Mouse (Mus musculus) adipocyte (in vitro differentiated cells): ENCODE measurements around the gene Gadd45gip1.

Source experiments
- DNase-seq: peaks from one replicate; pipeline ENCODE4 v3.0.0-alpha.2; 2016; ENCODE audit warnings: low spot score

The Gadd45gip1 gene

DNA sequence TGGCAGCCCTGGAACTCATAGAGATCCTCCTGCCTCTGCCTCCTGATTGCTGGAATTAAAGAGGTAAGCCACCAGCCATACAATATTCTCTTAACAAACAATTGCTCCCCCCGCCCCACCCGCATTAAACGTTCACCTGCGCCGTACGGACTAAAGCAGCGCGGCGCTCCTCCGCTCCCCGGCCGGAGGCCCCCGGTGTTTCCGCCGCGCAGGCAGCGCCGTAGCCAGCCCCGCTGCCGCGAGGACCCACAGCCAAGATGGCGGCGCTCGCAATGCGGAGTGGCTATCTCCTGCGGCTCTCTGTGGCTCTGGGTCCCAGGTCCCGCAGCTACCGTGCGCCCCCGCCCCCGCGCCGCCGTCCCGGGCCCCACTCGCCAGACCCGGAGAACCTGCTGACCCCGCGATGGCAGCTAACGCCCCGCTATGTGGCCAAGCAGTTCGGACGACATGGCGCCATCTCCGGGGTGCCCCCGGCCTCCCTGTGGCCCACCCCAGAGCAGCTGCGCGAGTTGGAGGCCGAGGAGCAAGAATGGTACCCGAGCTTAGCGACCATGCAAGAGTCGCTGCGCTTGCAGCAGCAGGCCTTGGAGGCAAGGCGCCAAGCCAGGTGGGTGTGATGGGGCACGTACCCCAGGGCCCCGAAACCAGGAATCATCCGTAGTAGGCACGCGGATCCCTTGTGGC lies 854 bp downstream of the Gadd45gip1 start:
- DNase-seq, result peak; percentile 78

DNA sequence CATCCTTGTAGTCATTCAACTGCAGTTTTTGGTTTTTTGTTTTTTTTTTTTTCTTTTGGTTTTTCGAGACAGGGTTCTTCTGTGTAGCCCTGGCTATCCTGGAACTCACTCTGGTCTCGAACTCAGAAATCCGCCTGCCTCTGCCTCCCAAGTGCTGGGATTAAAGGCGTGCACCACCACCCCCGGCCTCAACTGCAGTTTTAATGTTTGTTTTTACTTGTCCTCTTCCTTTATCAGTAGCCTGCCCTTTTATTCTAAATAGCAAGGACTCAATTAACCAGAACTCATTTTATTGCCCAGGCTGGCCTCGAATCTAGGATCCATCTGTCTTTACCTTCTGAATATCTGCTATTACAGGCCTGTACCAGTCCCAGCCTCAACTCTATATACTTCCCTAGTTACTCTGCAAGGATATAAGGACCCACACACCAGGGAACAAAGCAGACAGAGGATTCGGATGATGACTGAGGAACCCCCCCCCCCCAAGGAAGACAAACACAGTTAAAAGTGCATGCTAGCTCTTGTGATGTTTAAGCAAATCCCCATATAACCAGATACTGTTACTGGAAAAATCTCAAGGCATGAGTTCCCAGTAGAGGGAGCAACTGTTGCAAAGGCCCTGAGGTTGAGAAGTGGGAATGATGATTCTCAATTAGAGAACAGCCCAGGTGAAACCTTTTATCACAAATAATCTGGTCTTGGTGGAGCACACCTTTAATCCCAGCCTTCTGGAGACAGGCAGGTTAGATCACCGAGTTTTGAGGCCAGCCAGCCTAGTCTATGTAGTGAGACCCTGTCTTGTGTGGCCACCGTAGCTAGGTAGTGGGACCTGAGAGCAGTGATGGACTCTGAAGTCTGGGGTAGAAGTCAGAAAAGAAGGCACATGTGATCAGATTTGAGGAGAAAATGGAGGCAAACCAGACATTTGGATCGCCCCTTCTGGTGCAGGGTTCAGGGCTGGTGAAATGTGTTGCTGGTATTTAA lies 1.7 kb downstream of the Gadd45gip1 start:
- no peak for DNase-seq

DNA sequence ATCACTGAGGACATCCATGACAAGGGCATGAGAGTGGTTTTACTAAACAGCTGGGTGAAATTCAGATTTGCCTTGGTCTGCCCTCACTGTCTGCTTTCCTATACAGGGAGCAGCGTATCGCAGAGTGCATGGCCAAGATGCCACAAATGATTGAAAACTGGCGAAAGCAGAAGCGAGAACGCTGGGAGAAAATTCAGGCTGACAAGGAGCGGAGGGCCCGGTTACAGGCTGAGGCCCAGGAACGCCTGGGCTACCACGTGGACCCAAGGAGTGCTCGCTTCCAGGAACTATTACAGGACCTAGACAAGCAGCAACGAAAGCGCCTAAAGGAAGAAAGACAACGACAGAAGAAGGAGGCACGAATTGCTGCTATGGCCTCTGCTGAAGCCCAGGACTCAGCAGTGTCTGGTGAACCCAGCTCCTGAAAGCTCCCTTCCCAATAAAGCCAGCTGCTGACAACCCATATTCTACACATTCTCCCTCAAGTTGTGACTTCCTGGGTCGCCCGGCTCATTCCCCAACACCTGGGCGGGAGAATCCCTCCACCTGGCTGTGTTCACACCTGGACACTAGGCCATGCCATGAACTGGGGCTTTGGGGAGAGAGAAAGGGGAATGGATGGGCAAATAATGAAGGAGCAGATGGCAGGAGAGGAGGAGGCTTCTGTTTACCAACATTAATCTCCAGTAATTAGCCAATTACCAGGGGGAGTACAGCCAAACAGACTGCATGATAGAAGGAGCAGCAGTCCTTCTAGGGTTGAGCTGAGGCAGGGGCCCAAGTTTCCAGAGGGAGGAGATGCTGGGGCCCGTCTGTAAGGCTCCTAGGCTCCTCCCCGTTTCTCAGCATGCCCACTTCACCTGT lies 2.9 kb downstream of the Gadd45gip1 start:
- no peak for DNase-seq

DNA sequence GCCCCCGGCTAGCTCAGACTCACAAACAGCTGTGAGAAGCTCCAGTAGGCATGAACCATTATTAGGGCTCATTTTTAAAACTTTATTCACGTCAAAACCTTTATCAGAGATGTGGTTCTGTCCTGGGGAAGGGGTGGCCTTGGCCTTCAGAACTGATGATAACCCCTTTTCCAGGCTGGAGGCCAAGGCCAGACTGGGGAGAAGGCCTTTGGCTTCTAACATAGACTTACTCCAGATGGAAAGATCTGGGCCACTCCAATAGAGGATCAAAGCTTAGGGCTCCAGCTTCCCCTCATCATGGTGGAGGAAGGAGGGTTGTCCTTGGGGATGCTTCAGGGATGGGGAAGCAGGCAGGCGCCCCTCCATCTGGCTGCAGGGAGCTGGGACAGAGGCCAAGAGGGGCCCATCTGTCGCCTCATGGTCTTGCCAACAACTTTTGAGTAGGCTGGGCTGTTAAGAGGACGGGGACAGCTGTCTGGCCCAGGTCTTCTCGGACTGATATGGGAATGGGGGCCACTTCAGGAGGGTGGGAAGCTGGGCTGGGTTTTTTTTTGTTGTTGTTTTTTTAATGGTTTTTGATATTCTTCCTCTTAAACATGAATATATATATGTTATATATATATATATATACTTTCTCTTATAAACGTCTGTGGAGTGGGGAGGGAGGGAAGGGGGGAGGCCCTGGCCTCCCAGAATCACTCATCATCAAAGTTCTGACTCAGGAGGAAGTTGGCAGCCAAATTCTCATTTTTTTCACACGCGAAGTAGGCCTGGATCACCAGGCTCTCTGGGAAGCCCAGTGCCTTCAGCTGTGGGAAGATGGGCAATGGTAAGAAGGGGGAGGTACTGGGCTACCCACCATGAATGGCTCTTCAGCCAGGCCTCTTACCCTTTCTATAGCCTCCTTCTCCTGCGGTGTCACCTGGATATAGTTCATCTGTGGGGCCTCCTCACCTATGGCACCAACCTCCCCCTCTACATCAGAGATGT lies 3.8 kb downstream of the Gadd45gip1 start:
- DNase-seq, result no peak

DNA sequence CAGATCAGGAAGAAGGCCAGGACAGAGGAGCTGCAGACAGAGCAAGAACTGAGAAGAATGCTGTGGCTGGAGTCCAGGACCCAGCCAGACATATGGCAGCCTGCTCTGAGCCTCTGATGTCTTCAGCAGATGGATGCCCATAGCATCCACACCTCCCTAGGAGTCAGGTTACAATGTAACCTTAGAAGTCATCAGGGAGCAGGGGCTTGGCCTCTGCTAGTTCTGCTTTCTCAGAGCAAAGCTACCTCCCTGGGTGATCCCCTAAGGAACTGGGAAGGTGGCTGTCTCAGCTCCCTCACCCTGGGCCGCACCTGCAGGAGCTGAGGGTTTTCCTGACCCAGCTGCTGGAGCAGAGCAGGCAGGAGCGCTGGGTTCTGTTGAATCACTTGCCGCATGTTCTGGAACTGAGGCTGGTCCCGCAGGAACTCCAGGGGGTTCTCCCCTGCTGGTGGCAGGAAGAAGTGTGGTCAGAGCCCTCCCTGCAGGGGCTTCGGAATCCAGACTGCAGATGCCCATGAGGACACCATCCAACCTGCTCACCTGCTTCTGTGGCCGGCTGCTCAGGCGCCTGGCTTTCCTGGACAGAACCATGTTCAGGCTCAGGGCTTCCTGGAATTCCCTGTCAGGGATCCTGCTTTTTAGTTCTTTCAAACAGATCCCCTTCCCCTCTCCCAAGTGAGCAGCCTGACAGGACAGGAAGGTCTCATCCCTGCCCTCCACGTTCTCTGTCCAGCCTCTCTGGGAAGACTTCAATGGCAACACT lies 6.0 kb downstream of the Gadd45gip1 start:
- no peak for DNase-seq

DNA sequence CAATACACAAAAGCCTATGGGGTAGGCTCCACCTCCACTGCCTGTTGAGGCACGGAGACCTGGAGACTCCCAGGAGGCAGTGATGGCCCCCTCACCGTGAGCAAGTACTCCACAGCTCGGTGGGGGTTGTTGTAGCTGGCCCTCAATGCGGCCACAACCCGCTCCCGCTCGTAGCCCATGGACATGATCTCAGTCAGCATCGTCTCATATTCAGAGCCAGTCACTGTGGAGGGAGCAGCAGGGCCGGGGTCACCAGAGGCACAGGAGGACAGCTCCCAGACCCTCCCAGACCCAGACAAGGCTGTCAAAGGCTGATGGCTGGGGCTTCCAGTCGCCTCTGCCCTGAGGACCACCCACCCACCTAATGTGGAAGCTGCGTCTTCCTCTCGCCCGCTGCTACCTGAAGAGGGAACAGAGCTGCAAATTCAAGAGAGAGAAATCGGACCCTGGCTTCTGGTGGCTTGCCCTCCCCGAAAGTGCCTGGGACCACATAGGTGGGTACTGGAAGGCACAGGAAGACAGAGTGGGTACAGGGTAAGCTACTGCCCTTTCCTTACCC lies 6.7 kb downstream of the Gadd45gip1 start:
- DNase-seq, result no peak

DNA sequence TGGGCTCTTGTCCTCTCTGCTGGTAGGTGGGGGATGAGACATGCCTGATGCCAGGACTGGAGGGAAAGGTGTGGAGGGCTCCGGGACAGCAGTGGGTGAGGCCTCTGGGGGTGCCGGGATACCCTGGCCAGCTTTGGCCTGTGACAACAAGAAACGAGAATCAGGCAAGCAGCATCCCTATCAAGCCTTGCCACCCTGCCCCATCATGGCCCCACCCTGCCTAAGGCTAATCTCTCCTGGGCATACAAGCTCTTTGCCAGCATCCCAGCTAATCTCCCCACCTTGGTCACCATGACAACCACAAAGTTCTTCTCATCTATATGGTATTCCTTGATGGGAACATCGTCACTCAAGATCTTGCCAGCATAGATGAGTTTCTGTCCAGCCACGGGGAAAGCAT lies 7.2 kb downstream of the Gadd45gip1 start:
- no peak for DNase-seq

DNA sequence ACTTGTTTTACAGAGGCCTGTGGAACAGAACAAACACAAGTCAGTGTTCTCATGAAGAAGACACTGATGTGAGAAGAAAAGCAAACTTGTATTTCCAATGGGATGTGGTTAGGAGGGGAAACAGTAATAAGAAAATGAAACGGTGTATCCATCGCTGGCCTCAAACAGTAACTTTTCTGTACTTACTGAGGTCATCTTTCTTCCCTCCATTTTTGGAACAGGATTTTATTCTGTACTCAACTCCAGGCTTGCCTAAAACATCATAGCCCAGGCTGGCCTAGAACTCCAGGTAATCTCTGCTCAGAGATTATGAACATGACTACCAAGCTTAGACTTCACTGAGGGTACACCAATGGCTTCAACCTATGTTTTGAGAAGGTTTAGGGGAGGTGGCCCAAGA lies 8.1 kb downstream of the Gadd45gip1 start:
- no peak for DNase-seq

DNA sequence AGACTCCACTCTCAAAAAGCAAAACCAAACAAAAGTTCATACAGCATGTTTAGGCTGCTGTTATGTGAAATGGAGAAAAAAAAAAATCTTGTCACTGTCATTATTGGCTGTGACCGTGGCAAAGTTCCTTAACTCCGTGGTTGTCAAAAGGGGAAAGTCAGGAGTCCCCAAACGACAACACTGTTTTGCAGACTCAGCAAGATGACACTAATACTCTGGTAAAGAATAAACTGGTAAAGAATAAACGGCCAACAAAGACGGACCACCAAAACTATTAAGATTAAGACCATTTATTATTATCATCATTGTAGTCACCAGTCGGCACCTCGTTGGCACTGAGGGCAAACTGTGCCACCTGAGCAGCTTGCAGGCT lies 8.5 kb downstream of the Gadd45gip1 start:
- DNase-seq, result no peak

DNA sequence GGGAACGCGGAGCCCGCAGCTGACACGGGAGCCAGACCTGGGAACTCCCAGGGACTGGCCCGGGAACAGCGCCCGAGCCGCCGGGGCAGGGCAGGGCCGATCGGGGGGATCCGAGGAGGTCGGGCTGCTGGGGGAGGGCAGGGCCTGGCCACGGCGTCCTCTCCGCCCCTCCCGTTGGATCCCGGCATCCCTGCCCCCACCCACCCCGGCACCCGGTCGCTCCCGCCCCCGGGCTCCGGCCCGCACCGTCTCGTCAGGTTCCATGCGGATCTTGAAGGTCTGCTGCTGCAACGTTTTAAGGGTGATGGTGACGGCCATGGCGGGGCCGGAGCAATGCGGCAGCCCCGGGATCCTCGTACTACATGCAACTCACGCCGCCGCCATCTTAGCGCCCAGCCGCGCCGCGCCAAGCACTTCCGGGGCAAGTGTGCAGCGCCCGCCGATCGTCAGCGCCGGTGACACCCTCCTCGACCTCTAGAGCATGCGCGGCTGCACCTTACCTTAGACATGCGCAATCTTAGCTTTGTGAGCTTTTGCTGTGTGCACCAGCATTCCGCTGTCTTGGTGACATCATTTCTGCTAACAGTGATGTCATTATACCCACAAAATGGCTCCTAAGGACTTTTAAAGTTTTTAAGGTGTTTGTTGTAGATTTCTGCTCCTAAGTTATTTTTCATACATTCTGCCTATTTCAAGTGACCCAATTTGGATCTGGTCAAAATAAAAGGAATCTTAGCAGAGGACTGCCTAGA lies 9.1 kb downstream of the Gadd45gip1 start, which contains the start of gene Rad23a:
Gene Rad23a (minus strand): TSS at position 418 of the 752 bp plus-strand sequence.
- peak; percentile 98 for DNase-seq

DNA sequence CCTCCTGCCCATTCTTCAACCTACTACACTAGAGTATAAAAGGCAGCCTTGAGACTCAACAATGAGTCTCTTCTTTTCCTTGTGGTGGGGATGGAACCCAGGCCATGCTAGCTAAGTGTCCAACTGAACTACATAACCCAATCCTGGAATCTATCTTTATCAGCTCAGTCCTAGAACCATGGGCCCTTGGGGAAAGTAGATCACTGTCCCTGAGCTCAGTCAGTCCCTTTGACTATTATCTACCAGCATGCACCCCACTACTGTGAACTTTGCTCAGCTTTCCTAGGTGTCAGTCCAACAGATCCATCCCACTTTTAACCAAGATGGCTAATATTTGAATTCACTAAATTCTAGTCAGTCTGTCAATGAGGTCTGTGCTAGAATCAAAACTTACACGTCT lies 10.2 kb downstream of the Gadd45gip1 start:
- no peak for DNase-seq

DNA sequence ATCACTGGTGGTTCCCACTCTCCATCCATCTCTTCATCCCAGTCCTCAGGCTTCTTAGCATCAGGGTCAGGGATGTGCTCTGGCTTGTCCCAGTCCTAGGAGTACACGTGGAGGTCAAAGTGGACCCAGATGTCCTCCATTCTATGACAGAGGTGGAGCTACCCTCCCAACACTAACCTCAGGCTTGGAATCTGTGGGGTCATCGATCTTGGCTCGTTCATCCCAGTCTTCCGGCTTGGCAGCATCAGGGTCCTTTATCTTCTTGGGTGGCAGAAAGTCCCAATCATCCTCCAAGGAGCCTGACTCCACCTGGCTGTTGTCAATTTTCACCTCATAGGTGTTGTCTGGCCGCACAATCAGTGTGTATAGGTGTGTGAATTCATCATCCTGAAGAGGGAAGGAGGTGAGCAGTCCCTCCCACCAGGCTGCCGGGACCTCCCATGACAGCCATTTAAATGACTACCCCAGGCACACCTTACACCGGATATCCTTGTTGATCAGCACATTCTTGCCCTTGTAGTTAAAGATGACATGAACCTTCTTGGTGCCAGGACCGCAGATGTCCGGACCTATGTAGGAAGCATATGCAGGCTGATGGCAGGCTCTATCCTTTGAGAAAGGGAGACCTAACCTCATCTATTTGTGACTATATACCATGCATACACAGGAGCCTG lies 13.2 kb downstream of the Gadd45gip1 start:
- DNase-seq, result no peak

DNA sequence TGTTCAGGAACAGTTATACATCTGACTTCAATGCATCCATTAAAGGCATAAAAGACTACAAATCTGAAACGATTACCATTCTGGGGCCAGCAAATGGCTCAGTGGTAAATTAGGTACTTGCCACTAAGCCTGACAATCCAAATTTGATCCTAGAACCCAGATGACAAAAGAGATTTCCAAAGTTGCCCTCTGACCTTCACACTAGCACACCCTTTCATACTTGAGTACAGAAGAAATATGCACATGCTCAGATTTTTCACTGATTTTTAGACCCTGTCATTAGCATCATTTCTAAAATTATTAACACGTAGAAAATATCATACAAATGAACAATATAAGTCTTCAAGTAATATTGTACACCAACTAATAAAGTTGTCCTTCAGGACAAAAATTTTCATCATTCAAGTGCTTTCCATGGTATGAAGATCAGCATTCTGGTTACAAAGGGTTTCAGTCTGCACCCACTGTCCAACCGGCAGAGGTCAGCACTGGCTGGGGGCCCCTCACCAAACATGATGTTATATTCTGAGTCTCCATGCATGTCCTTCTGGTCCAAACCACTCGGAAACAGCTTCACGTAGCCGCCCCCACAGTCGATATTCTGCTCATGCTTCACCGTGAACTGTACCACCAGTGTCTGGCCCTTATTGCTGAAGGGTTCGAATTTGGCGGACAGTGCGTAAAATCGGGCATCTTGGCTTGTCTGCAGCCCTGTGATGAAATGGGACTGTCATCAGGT lies 14.2 kb downstream of the Gadd45gip1 start:
- DNase-seq, result peak; percentile 68

DNA sequence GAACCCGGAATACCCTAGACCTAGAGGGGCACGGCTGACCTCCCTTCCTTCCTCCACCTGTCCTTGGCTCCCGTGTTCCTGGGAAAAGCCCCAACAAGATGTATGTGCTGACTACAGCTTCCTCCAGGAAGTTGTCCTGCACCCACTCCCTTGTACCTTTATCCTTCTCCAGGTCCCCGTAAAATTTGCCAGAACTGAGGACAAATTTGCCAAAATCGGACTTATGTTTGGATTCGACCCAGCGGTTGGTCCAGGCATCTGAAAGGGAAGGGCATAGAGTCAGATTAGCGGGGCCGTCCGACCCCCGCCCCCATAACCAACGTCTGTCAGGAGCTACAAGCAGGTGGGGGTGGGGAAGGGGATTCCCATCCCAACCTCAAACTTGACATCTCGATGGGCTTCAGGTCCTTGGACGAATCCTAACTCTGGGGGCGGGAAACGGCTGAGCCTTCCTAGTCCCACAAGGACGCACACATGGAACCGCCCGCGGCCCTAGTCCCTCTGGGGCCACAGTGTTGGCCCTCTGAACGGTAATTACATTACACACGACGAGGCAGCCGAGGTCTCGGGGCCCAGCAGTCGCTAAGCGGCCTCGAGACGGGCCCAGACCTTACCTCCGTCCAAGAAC lies 14.9 kb downstream of the Gadd45gip1 start:
- DNase-seq, result peak; percentile 52

DNA sequence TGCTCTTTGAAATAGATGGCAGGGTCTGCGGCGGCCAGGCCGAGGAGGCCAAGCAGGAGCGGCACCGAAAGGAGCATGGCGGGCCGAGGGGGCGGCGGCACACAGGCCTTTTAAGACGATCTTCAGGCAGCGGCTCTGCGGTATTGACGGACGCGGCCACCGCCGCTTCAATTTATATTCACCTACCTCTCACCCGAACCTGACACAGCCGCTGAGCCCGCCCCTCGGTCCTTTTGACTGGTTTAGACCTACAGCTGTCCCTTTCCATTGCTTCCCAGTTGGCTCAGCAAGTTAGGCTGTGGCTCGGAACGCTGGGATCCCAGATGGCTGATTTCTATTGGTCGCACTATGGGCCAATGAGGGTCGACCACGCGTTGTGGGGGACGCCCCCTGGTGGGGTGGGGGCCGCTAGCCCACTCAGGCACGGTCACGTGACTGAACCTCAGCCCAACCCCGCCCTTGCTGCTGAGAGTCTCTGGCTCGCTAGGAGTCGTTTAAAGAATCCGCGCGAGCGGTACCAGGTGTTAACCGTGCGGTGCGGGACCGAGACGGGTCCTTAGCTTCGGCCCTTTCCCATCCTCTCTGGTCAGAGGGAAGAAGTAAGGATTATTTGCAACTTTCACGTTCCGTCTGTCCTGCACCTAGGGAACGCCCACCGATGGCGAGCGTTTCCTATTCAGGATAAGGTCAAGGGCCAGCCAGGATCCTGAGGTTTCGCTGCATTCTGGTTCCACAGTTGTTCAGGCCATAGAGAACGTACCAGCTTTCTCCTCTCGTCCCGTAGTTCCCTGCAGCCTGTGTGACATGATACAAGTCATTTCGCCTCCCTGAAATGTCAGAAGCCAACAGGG lies 15.6 kb downstream of the Gadd45gip1 start, which contains the start of gene Calr:
Gene Calr (minus strand): TSS at position 213 of the 851 bp plus-strand sequence.
- peak; percentile 100 for DNase-seq
